Mouse (Mus musculus): ENCODE measurements around the gene Cdc42bpa. TPM values are rescaled to one million over a fixed set of nuclear protein-coding genes. Genes with fewer than 3 reads are reported as not detected.

Gene Cdc42bpa
- polyA plus RNA-seq, 1 experiment from 2014 or later, result 30.3 TPM

GRCm38 (mm10) chr1:180181304-180181965 is 221.2 kb downstream of the Cdc42bpa start:
- no peaks in the 10 kb centered on the region for H3K4me1 ChIP-seq (ENCODE audit: control insufficient read depth, insufficient read depth, low read length)
- H3K27me3 ChIP-seq (ENCODE audit: control insufficient read depth, insufficient read depth, low read depth, low read length), result no peaks in the 10 kb centered on the region
- no peaks in the 10 kb centered on the region for H3K9me3 ChIP-seq (replicated peaks; ENCODE audit: control insufficient read depth, low read length, poor library complexity, severe bottlenecking)
- WGBS, result 89% methylated on average over 7 of the region's 7 CpGs
- H3K9ac ChIP-seq (ENCODE audit: low read depth, low read length), result no peak overlapping the region
- H3K27ac ChIP-seq (ENCODE audit: low read length), result no peak overlapping the region
- H3K36me3 ChIP-seq (ENCODE audit: control insufficient read depth, insufficient read depth, low read length), result no peaks in the 10 kb centered on the region
- no peak overlapping the region for H3K4me2 ChIP-seq (ENCODE audit: low read length)
- H3K4me3 ChIP-seq (ENCODE audit: low read depth, low read length), result no peak overlapping the region
- ATAC-seq, result no peak

- H3K9ac ChIP-seq (ENCODE audit: low read depth, low read length), result no peak overlapping the region
- no peak for ATAC-seq
- H3K9me3 ChIP-seq (replicated peaks; ENCODE audit: control insufficient read depth, low read length, poor library complexity, severe bottlenecking), result no peaks in the 10 kb centered on the region
- H3K4me1 ChIP-seq (ENCODE audit: control insufficient read depth, insufficient read depth, low read length), result no peaks in the 10 kb centered on the region
- H3K4me2 ChIP-seq (ENCODE audit: low read length), result no peak overlapping the region
- no peaks in the 10 kb centered on the region for H3K36me3 ChIP-seq (ENCODE audit: control insufficient read depth, insufficient read depth, low read length)
- H3K27ac ChIP-seq (ENCODE audit: low read length), result no peak overlapping the region
- no peak overlapping the region for H3K4me3 ChIP-seq (ENCODE audit: low read depth, low read length)
- 83% methylated on average over 9 of the region's 9 CpGs for WGBS
- H3K27me3 ChIP-seq (ENCODE audit: control insufficient read depth, insufficient read depth, low read depth, low read length), result no peaks in the 10 kb centered on the region
These were observed 221.7 kb downstream of the Cdc42bpa start for GRCm38 (mm10) chr1:180181966-180182319.

- no peak for ATAC-seq
- Histone ChIP-seq H3K9me3 (replicated peaks; ENCODE audit: control insufficient read depth, low read length, poor library complexity, severe bottlenecking) (no peaks in the 10 kb centered on the region), H3K27me3 (ENCODE audit: control insufficient read depth, insufficient read depth, low read depth, low read length) (no peaks in the 10 kb centered on the region), H3K4me1 (ENCODE audit: control insufficient read depth, insufficient read depth, low read length) (no peaks in the 10 kb centered on the region), H3K4me3 (ENCODE audit: low read depth, low read length) (no peak overlapping the region), H3K9ac (ENCODE audit: low read depth, low read length) (no peak overlapping the region), H3K27ac (ENCODE audit: low read length) (no peak overlapping the region), H3K4me2 (ENCODE audit: low read length) (no peak overlapping the region), H3K36me3 (ENCODE audit: control insufficient read depth, insufficient read depth, low read length) (no peaks in the 10 kb centered on the region)
- WGBS, result 75% methylated on average over 3 of the region's 3 CpGs
These were observed 222.5 kb downstream of the Cdc42bpa start for GRCm38 (mm10) chr1:180182731-180183130.

GRCm38 (mm10) chr1:180183525-180184159 is 223.4 kb downstream of the Cdc42bpa start:
- ATAC-seq, result no peak
- H3K4me3 ChIP-seq (ENCODE audit: low read depth, low read length), result no peak overlapping the region
- WGBS, result 95% methylated on average over 6 of the region's 6 CpGs
- H3K27me3 ChIP-seq (ENCODE audit: control insufficient read depth, insufficient read depth, low read depth, low read length), result no peaks in the 10 kb centered on the region
- no peak overlapping the region for H3K27ac ChIP-seq (ENCODE audit: low read length)
- no peak overlapping the region for H3K9ac ChIP-seq (ENCODE audit: low read depth, low read length)
- H3K9me3 ChIP-seq (replicated peaks; ENCODE audit: control insufficient read depth, low read length, poor library complexity, severe bottlenecking), result no peaks in the 10 kb centered on the region
- no peaks in the 10 kb centered on the region for H3K4me1 ChIP-seq (ENCODE audit: control insufficient read depth, insufficient read depth, low read length)
- no peak overlapping the region for H3K4me2 ChIP-seq (ENCODE audit: low read length)
- H3K36me3 ChIP-seq (ENCODE audit: control insufficient read depth, insufficient read depth, low read length), result no peaks in the 10 kb centered on the region

GRCm38 (mm10) chr1:180184768-180185167 is 224.5 kb downstream of the Cdc42bpa start:
- Histone ChIP-seq H3K27me3 (ENCODE audit: control insufficient read depth, insufficient read depth, low read depth, low read length) (no peaks in the 10 kb centered on the region), H3K4me2 (ENCODE audit: low read length) (no peak overlapping the region), H3K27ac (ENCODE audit: low read length) (no peak overlapping the region), H3K4me3 (ENCODE audit: low read depth, low read length) (no peak overlapping the region), H3K9me3 (replicated peaks; ENCODE audit: control insufficient read depth, low read length, poor library complexity, severe bottlenecking) (no peaks in the 10 kb centered on the region), H3K9ac (ENCODE audit: low read depth, low read length) (no peak overlapping the region), H3K36me3 (ENCODE audit: control insufficient read depth, insufficient read depth, low read length) (no peaks in the 10 kb centered on the region), H3K4me1 (ENCODE audit: control insufficient read depth, insufficient read depth, low read length) (no peaks in the 10 kb centered on the region)
- ATAC-seq, result no peak
- WGBS, result 54% methylated on average over 7 of the region's 7 CpGs

GRCm38 (mm10) chr1:180185877-180186276 is 225.6 kb downstream of the Cdc42bpa start:
- H3K4me3 ChIP-seq (ENCODE audit: low read depth, low read length), result no peak overlapping the region
- H3K27me3 ChIP-seq (ENCODE audit: control insufficient read depth, insufficient read depth, low read depth, low read length), result no peaks in the 10 kb centered on the region
- no peak for ATAC-seq
- H3K4me1 ChIP-seq (ENCODE audit: control insufficient read depth, insufficient read depth, low read length), result no peaks in the 10 kb centered on the region
- no peak overlapping the region for H3K27ac ChIP-seq (ENCODE audit: low read length)
- 67% methylated on average over 5 of the region's 5 CpGs for WGBS
- no peak overlapping the region for H3K9ac ChIP-seq (ENCODE audit: low read depth, low read length)
- H3K9me3 ChIP-seq (replicated peaks; ENCODE audit: control insufficient read depth, low read length, poor library complexity, severe bottlenecking), result no peaks in the 10 kb centered on the region
- H3K4me2 ChIP-seq (ENCODE audit: low read length), result no peak overlapping the region
- no peaks in the 10 kb centered on the region for H3K36me3 ChIP-seq (ENCODE audit: control insufficient read depth, insufficient read depth, low read length)

- Histone ChIP-seq H3K36me3 (ENCODE audit: control insufficient read depth, insufficient read depth, low read length) (no peaks in the 10 kb centered on the region), H3K4me3 (ENCODE audit: low read depth, low read length) (no peak overlapping the region), H3K4me1 (ENCODE audit: control insufficient read depth, insufficient read depth, low read length) (no peaks in the 10 kb centered on the region), H3K4me2 (ENCODE audit: low read length) (no peak overlapping the region), H3K27me3 (ENCODE audit: control insufficient read depth, insufficient read depth, low read depth, low read length) (no peaks in the 10 kb centered on the region), H3K9me3 (replicated peaks; ENCODE audit: control insufficient read depth, low read length, poor library complexity, severe bottlenecking) (no peaks in the 10 kb centered on the region), H3K27ac (ENCODE audit: low read length) (no peak overlapping the region), H3K9ac (ENCODE audit: low read depth, low read length) (no peak overlapping the region)
- 87% methylated on average over 3 of the region's 3 CpGs for WGBS
- ATAC-seq, result no peak
These were observed 226.1 kb downstream of the Cdc42bpa start for GRCm38 (mm10) chr1:180186371-180186770.

- no peak overlapping the region for H3K9ac ChIP-seq (ENCODE audit: low read depth, low read length)
- no peak overlapping the region for H3K4me3 ChIP-seq (ENCODE audit: low read depth, low read length)
- H3K9me3 ChIP-seq (replicated peaks; ENCODE audit: control insufficient read depth, low read length, poor library complexity, severe bottlenecking), result no peaks in the 10 kb centered on the region
- no peaks in the 10 kb centered on the region for H3K36me3 ChIP-seq (ENCODE audit: control insufficient read depth, insufficient read depth, low read length)
- peaks cover 4% of the 10 kb centered on the region; the same call in 1 of the 2 replicates for H3K27me3 ChIP-seq (ENCODE audit: control insufficient read depth, insufficient read depth, low read depth, low read length)
- no peak overlapping the region for H3K4me2 ChIP-seq (ENCODE audit: low read length)
- H3K4me1 ChIP-seq (ENCODE audit: control insufficient read depth, insufficient read depth, low read length), result no peaks in the 10 kb centered on the region
- no peak overlapping the region for H3K27ac ChIP-seq (ENCODE audit: low read length)
- 94% methylated on average over 4 of the region's 4 CpGs for WGBS
- ATAC-seq, result no peak
These were observed 228.7 kb downstream of the Cdc42bpa start for GRCm38 (mm10) chr1:180188951-180189350.

GRCm38 (mm10) chr1:180191112-180191511 is 230.8 kb downstream of the Cdc42bpa start:
- Histone ChIP-seq H3K36me3 (ENCODE audit: control insufficient read depth, insufficient read depth, low read length) (no peaks in the 10 kb centered on the region), H3K27ac (ENCODE audit: low read length) (no peak overlapping the region), H3K4me2 (ENCODE audit: low read length) (no peak overlapping the region), H3K9ac (ENCODE audit: low read depth, low read length) (no peak overlapping the region), H3K27me3 (ENCODE audit: control insufficient read depth, insufficient read depth, low read depth, low read length) (peaks cover 11% of the 10 kb centered on the region; the same call in 1 of the 2 replicates), H3K4me1 (ENCODE audit: control insufficient read depth, insufficient read depth, low read length) (peaks cover 7% of the 10 kb centered on the region), H3K4me3 (ENCODE audit: low read depth, low read length) (no peak overlapping the region), H3K9me3 (replicated peaks; ENCODE audit: control insufficient read depth, low read length, poor library complexity, severe bottlenecking) (no peaks in the 10 kb centered on the region)
- WGBS, result 82% methylated on average over 8 of the region's 8 CpGs
- no peak for ATAC-seq
